Mouse (Mus musculus): ENCODE results near the gene Olfr1132.

DNA sequence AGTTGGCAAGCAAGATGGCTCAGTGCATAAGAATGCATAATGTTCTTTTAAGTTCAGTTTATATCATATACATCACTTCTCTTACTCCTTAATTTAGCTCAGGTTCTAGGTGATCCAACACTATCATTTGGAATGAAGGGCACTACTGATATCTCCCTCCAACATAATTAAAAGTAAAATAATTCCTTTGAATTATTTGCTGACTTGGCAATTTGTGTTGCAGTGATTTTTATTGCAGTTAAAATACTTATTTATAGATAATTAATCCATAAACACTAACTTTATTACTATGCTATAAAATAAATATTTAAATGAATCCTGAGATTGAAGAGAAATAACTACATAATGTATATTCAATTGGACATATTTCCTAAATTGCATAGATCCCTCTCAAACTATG, 5.1 kb upstream of the Olfr1132 start:
- TF ChIP-seq CTCF (IDR thresholded peaks at IDR 0.05), result no peak
- TF ChIP-seq EP300 (IDR thresholded peaks at IDR 0.05), result no peak

Measured in lung, postnatal 0 days (tissue).